Mouse (Mus musculus) spleen, adult 2 months (tissue): ENCODE measurements around the gene Flywch2. TPM values are rescaled to one million over a fixed set of nuclear protein-coding genes. Genes with fewer than 3 reads are reported as not detected.
"Not testable (repeated sequence)": the region's sequence is repeated elsewhere in the genome, so short reads cannot be mapped to it uniquely, and the experiment has no call there.

ENCODE experiments used
- DNase-seq, 2 experiments: peaks; one replicate each; pipeline versions ENCODE4 v3.0.0 to v3.0.0-alpha.2; 2012 to 2021; ENCODE audit warnings: low spot score in 2 of 2, low read depth in 1 of 2
- H3K27ac ChIP-seq: fragments of 200-500 bp; 2 replicates; pipeline ENCODE4 v1.5.1; 2012; ENCODE audit warnings: low read length, inconsistent platforms; ENCODE audit not compliant: insufficient read depth
- H3K27me3 ChIP-seq: fragments of 200-500 bp; 2 replicates; pipeline ENCODE4 v1.6.1; 2012; ENCODE audit warnings: mild to moderate bottlenecking, moderate library complexity, low read length, inconsistent platforms; ENCODE audit not compliant: control insufficient read depth, insufficient read depth
- H3K36me3 ChIP-seq: fragments of 200-500 bp; 2 replicates; pipeline ENCODE4 v1.6.1; 2012; ENCODE audit warnings: mild to moderate bottlenecking, low read length, inconsistent platforms; ENCODE audit not compliant: control insufficient read depth, insufficient read depth
- H3K4me1 ChIP-seq: fragments of 200-500 bp; 2 replicates; pipeline ENCODE4 v1.6.1; 2011; ENCODE audit warnings: inconsistent platforms; ENCODE audit not compliant: control insufficient read depth, insufficient read depth, insufficient read length
- H3K4me3 ChIP-seq: fragments of 200-500 bp; 2 replicates; pipeline ENCODE4 v1.5.1; 2011; ENCODE audit warnings: mild to moderate bottlenecking, inconsistent platforms; ENCODE audit not compliant: insufficient read depth, insufficient read length; ENCODE audit errors: extremely low read depth
- CTCF ChIP-seq: fragments of 200-500 bp; IDR thresholded peaks from 2 replicates; pipeline ENCODE4 v1.5.1; 2011; ENCODE audit warnings: mild to moderate bottlenecking, inconsistent platforms; ENCODE audit not compliant: insufficient read depth, insufficient read length, insufficient replicate concordance; ENCODE audit errors: extremely low read depth
- POLR2A ChIP-seq: fragments of 200-500 bp; IDR thresholded peaks from 2 replicates; pipeline ENCODE4 v1.6.1; 2011; ENCODE audit warnings: low read depth, low read length, inconsistent platforms
- WGBS: fragments of 180-500 bp; shearing (Covaris S2); methylation state at CpG from one replicate; pipeline ENCODE4 v1.1.7; 2018; 5-methylcytosine and 5-hydroxymethylcytosine counted together
- polyA plus RNA-seq: library from polyadenylated mRNA; depleted of rRNA; stranded (reverse); fragments of >200 nt; gene quantifications from 2 replicates; pipeline ENCODE4 v1.2.3, GENCODE M21; 2012

Gene Flywch2
- polyA plus RNA-seq, 1 experiment: 1.4 TPM

DNA sequence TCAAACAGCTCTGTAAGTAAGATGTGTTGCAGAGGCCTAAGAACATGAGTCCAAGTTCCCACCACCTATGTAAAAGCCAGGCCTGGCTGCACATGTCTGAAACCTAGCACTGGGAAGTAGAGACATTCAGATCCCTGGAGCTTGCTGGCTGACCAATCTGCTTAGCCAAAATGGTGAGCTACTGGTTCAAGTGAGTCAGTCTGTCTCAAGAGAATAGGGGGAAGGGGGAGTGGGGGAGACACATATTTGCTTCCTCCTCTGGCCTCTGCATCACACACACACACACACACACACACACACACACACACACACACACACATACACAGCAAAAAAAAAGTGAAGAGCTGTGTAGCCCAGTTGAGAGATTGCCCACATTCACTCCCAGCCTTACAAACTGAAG, 2.5 kb downstream of the Flywch2 start:
- Histone ChIP-seq H3K4me3 (no peak overlapping the region), H3K27me3 (peaks cover 6% of the 10 kb centered on the region; the same call in 1 of the 2 replicates), H3K4me1 (peaks cover 3% of the 10 kb centered on the region; the same call in 1 of the 2 replicates), H3K27ac (no peak overlapping the region), H3K36me3 (no peaks in the 10 kb centered on the region)
- no peak for DNase-seq
- no peak for TF ChIP-seq CTCF
- TF ChIP-seq POLR2A: no peak

DNA sequence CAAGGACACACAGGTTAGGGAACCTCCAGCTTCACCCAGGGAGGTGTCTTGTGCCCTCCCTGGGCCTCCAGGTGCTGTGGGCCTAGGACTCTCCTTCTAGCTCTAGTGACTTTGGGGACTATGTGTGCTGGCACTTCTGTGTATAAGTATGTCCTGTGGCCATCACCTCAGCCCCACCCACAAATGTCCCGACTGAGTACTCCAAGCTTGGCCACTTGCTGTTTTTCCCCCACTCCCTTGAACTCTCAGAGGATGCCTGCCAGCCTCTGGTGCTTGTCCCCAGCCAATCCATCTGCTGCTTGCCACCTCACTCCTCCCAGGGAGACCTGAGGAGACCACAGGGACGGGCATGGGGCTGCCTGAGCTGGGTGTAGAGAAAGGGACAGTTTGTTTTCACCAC, 7.4 kb downstream of the Flywch2 start:
- TF ChIP-seq POLR2A (no peak), CTCF (no peak)
- H3K4me1 ChIP-seq: peaks cover 4% of the 10 kb centered on the region; the same call in 1 of the 2 replicates
- no peaks in the 10 kb centered on the region for H3K36me3 ChIP-seq
- DNase-seq: no peak
- 46% methylated on average over 2 of the region's 2 CpGs for WGBS
- no peak overlapping the region for H3K27ac ChIP-seq
- no peak overlapping the region for H3K4me3 ChIP-seq
- no peaks in the 10 kb centered on the region for H3K27me3 ChIP-seq

DNA sequence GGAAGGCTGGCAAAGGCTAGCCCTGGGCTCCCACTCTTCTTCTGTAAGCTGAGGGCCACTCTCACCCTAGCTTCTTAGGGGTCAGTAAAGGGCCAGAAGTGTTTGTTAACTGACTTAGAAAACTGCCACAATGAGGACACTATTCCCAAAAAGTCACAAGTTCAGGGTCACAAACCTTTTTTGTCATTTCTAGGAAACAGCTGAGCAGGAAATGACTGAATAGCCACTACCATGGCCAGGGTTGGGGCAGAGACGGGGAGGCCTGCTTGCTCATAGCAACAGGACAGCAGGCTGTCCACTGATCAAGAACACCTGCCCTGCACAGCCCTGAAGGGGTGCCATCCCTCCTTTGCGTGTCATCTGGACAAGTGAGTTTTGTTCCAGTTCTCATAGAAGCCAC, 8.7 kb downstream of the Flywch2 start:
- Histone ChIP-seq H3K4me1 (peaks cover 4% of the 10 kb centered on the region; the same call in 1 of the 2 replicates), H3K36me3 (no peaks in the 10 kb centered on the region), H3K4me3 (no peak overlapping the region), H3K27ac (no peak overlapping the region), H3K27me3 (no peaks in the 10 kb centered on the region)
- DNase-seq: no peak
- WGBS: 75% methylated on average over 2 of the region's 2 CpGs
- TF ChIP-seq POLR2A (no peak), CTCF (no peak)

DNA sequence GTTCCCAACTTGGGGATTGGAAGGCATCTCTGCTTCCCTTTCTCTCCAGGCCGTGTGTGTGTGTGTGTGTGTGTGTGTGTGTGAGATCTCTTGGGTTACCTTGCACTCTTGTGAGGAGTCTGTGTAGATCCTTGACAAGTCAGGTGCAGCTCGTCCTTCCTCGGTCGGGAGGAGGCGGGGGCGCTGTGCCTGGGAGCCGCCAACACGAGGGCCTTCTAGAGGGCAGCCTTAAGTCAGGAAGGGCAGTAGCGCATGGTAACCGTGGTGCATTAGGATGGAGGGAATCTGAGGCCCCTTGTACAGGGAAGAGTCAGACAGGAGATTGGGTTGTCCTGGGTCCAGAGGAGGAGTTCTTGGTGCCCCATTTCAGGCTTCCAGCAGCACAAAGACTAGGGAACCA, 9.7 kb downstream of the Flywch2 start:
- H3K4me1 ChIP-seq: peaks cover 4% of the 10 kb centered on the region; the same call in 1 of the 2 replicates
- H3K4me3 ChIP-seq: no peak overlapping the region
- no peak for DNase-seq
- H3K36me3 ChIP-seq: no peaks in the 10 kb centered on the region
- 91% methylated on average over 10 of the region's 10 CpGs for WGBS
- TF ChIP-seq POLR2A (no peak), CTCF (no peak)
- H3K27me3 ChIP-seq: no peaks in the 10 kb centered on the region
- H3K27ac ChIP-seq: no peak overlapping the region

DNA sequence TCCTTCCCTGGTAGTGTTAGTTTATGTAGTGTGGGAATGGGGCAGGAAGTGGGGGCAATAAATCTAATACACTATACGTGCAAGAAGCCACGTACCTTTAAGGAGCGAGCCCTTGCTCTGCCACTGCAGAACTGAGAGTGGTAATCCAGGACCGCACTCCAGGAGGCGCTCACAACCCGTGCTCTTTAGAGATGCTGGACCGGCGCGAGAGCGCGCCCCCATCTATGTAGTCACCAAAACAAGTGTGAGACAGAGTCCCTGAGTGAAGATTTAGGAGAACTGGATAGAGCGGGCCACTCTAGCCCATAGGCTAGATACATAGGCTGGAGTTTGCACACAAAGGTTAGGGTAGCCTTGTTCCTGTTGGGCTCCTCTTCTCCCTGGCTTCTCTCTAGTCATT, 11.8 kb downstream of the Flywch2 start:
- Histone ChIP-seq H3K4me3 (no peak overlapping the region), H3K27me3 (no peaks in the 10 kb centered on the region), H3K36me3 (no peaks in the 10 kb centered on the region), H3K27ac (no peak overlapping the region), H3K4me1 (peaks cover 4% of the 10 kb centered on the region; the same call in 1 of the 2 replicates)
- peak; percentile 75 to 86 for DNase-seq
- 3% methylated on average over 12 of the region's 12 CpGs for WGBS
- TF ChIP-seq POLR2A (no peak), CTCF (peak; percentile 93)

DNA sequence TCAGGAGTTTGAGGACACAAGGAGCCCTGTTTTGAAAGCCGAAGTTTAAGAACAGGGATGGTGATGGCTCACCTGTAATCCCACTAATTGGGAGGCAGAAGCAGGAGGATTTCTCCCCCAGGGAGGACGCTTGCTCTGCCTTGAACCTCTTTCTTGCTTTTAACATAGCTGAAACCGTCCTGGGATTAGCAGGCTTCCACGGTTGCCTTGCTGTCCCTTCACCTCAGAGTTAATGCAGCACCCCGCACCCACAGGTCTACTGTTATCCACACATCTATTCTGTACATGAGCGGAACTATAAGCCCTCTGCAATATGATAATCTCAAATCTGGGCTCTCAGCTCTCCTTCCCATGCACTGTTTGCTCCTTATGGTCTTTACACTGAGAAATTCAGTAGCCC, 12.2 kb downstream of the Flywch2 start:
- peaks cover 4% of the 10 kb centered on the region; the same call in 1 of the 2 replicates for H3K4me1 ChIP-seq
- 72% methylated on average over 6 of the region's 6 CpGs for WGBS
- no peak for DNase-seq
- TF ChIP-seq POLR2A (no peak), CTCF (no peak)
- no peak overlapping the region for H3K27ac ChIP-seq
- no peak overlapping the region for H3K4me3 ChIP-seq
- H3K27me3 ChIP-seq: no peaks in the 10 kb centered on the region
- H3K36me3 ChIP-seq: no peaks in the 10 kb centered on the region

DNA sequence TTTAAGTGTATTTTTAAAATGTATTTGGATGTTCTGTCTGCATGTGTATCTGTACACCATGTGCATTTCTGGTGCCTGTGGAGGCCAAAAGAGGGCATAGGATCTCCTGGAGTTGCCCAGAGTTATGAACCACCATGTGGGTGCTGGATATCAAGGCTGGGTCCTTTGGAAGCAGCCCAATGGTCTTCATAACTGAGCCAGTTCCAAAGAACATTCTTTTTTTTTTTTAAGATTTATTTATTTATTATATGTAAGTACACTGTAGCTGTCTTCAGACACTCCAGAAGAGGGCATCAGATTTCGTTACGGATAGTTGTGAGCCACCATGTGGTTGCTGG, 13.7 kb downstream of the Flywch2 start:
- 76% methylated on average over 2 of the region's 2 CpGs for WGBS
- H3K4me1 ChIP-seq, H3K4me3 ChIP-seq, H3K36me3 ChIP-seq, H3K27ac ChIP-seq, H3K27me3 ChIP-seq, DNase-seq: not testable (repeated sequence)
